In genomic region chr4:153129345-153129744, GRCm38 (mm10) we compare ENCODE assay signal across 12 mouse cellular contexts.
DNase-seq lines count a peak whose midpoint lies in the region; ATAC-seq and TF ChIP-seq lines count a peak whose summit lies in the region.
"Had no signal": no experiment of that assay in that cellular context is flagged by ENCODE, and none has a peak within 500 bp of the region (broad histone marks: within the 10 kb centered on the region; RNA-seq: fewer than 3 reads in every experiment).

No protein-coding gene starts in this region.

- TF ChIP-seq CTCF in cerebellum, adult 2 months (IDR thresholded peaks at IDR 0.05; ENCODE audit: borderline replicate concordance, insufficient read depth, low read depth, low read length): no peak

- peaks cover 12% of the 10 kb centered on the region for H3K4me1 ChIP-seq in cerebellum, adult 2 months (ENCODE audit: control insufficient read depth, insufficient read depth, low read length)
- H3K4me1 ChIP-seq: limb, embryonic 15.5 days had no signal

- intact Hi-C loops in heart, postnatal 14 days (cut with DNase I): no loop called here

- H3K27me3 ChIP-seq in cerebellum, adult 2 months (ENCODE audit: control insufficient read depth, insufficient read depth, low read length): peaks cover 1% of the 10 kb centered on the region; the same call in 1 of the 2 replicates
- H3K27me3 ChIP-seq: kidney, embryonic 15.5 days; limb, embryonic 15.5 days; neural tube, embryonic 13.5 days had no signal

- 9% methylated on average over 2 of the region's 2 CpGs for WGBS in cerebellum, adult 2 months

- no peak for TF ChIP-seq POLR2A in cerebellum, adult 2 months (IDR thresholded peaks at IDR 0.05; ENCODE audit: borderline replicate concordance, insufficient read depth, low read length)

- DNase-seq in cerebellum, adult 2 months: peak; percentile 55 to 69
- DNase-seq in layer of hippocampus, postnatal 25 days (ENCODE audit: extremely low spot score in 1 of 2, low spot score in 1 of 2): peak; percentile 25 to 29
- DNase-seq in right cerebral cortex, postnatal 14 days: peak; percentile 54
- no peak for DNase-seq in heart, postnatal 14 days
- no peak for DNase-seq in urinary bladder, postnatal 4 days (ENCODE audit: low spot score in 2 of 2)
- DNase-seq: adrenal gland, postnatal 36 days; heart, postnatal 4 days had no signal

- no peak overlapping the region for H3K4me3 ChIP-seq in cerebellum, adult 2 months (replicated peaks; ENCODE audit: insufficient read depth, low read depth, low read length)
- H3K4me3 ChIP-seq: kidney, embryonic 15.5 days; limb, embryonic 15.5 days; neural tube, embryonic 13.5 days had no signal

- H3K27ac ChIP-seq in cerebellum, adult 2 months (ENCODE audit: insufficient read depth, low read length): no peak overlapping the region
- H3K27ac ChIP-seq: limb, embryonic 15.5 days; neural tube, embryonic 13.5 days had no signal

- peak; percentile 82; the same call in 1 of the 2 replicates for ATAC-seq in frontal cortex, adult (ENCODE audit: low TSS enrichment)
- ATAC-seq in monocyte, adult 5-6 weeks (replicated peaks; ENCODE audit: insufficient number of reproducible peaks, low FRiP score, low TSS enrichment, poor library complexity, severe bottlenecking): no peak

Comparison
In these comparisons a context has a peak if more than half of its experiments do, and no peak if none do; other contexts are left out.
1. DNase-seq: peak in cerebellum, adult 2 months (2 of 2), layer of hippocampus, postnatal 25 days (2 of 2) and right cerebral cortex, postnatal 14 days (single experiment); none in heart, postnatal 14 days (0 of 2) and urinary bladder, postnatal 4 days (0 of 2).